Mouse (Mus musculus): Measurements from ENCODE around the gene Spag7. TPM values are rescaled to one million over a fixed set of nuclear protein-coding genes. Genes with fewer than 3 reads are reported as not detected.

The Spag7 gene
- polyA plus RNA-seq, 1 experiment = 36.6 TPM

- Histone ChIP-seq H3K4me1 (ENCODE audit: control insufficient read depth, insufficient read depth, insufficient read length, low read length) (peaks cover 27% of the 10 kb centered on the region), H3K36me3 (ENCODE audit: control insufficient read depth, insufficient read depth, low read length) (peaks cover 70% of the 10 kb centered on the region), H3K4me3 (ENCODE audit: low read depth, low read length) (no peak overlapping the region), H3K27me3 (ENCODE audit: control insufficient read depth, insufficient read depth, low read length) (no peaks in the 10 kb centered on the region), H3K27ac (ENCODE audit: insufficient read depth, low read depth, low read length) (no peak overlapping the region)
- 70% methylated on average over 11 of the region's 11 CpGs for WGBS
- TF ChIP-seq CTCF (IDR thresholded peaks at IDR 0.05; ENCODE audit: extremely low read depth, insufficient read length, insufficient replicate concordance, low read depth, low read length) (no peak; the same call in 1 of the 2 replicates), POLR2A (IDR thresholded peaks at IDR 0.05; ENCODE audit: low read depth, low read length) (no peak)
Measured at GRCm38 (mm10) chr11:70681897-70682581, 12.8 kb upstream of the Spag7 start.

- no peak overlapping the region for H3K27ac ChIP-seq (ENCODE audit: insufficient read depth, low read depth, low read length)
- peaks cover 78% of the 10 kb centered on the region for H3K36me3 ChIP-seq (ENCODE audit: control insufficient read depth, insufficient read depth, low read length)
- 85% methylated on average over 12 of the region's 12 CpGs for WGBS
- no peak overlapping the region for H3K4me3 ChIP-seq (ENCODE audit: low read depth, low read length)
- peaks cover 22% of the 10 kb centered on the region for H3K4me1 ChIP-seq (ENCODE audit: control insufficient read depth, insufficient read depth, insufficient read length, low read length)
- TF ChIP-seq CTCF (IDR thresholded peaks at IDR 0.05; ENCODE audit: extremely low read depth, insufficient read length, insufficient replicate concordance, low read depth, low read length) (no peak), POLR2A (IDR thresholded peaks at IDR 0.05; ENCODE audit: low read depth, low read length) (no peak)
- no peaks in the 10 kb centered on the region for H3K27me3 ChIP-seq (ENCODE audit: control insufficient read depth, insufficient read depth, low read length)
Measured at GRCm38 (mm10) chr11:70681170-70681569, 12.0 kb upstream of the Spag7 start.

GRCm38 (mm10) chr11:70679894-70680293 lies 10.7 kb upstream of the Spag7 start:
- H3K4me1 ChIP-seq (ENCODE audit: control insufficient read depth, insufficient read depth, insufficient read length, low read length) = peaks cover 14% of the 10 kb centered on the region
- no peak for TF ChIP-seq CTCF (IDR thresholded peaks at IDR 0.05; ENCODE audit: extremely low read depth, insufficient read length, insufficient replicate concordance, low read depth, low read length)
- no peak for TF ChIP-seq POLR2A (IDR thresholded peaks at IDR 0.05; ENCODE audit: low read depth, low read length)
- H3K27ac ChIP-seq (ENCODE audit: insufficient read depth, low read depth, low read length) = no peak overlapping the region
- H3K36me3 ChIP-seq (ENCODE audit: control insufficient read depth, insufficient read depth, low read length) = peaks cover 82% of the 10 kb centered on the region
- H3K4me3 ChIP-seq (ENCODE audit: low read depth, low read length) = no peak overlapping the region
- WGBS = 85% methylated on average over 8 of the region's 8 CpGs
- H3K27me3 ChIP-seq (ENCODE audit: control insufficient read depth, insufficient read depth, low read length) = no peaks in the 10 kb centered on the region

DNA sequence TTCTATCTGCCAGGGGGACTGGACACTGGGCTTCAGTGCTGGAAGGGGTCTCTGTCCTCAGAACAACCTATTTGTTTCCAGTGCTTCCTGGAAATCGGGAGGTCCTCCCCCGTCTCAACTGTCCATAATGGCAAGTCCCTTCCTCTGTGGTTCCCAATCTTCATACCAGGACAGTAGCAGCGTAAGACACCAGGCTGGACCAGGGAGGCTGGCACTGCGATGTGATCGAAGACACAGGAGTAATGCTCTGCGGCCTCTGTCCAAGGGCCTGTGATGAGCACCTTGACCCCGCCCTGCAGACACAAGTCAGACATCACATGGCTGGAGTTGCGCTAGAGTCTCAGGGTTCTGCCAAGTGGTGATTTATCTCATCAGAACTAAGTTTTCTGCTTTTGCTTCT lies 10.1 kb upstream of the Spag7 start:
- peaks cover 84% of the 10 kb centered on the region for H3K36me3 ChIP-seq (ENCODE audit: control insufficient read depth, insufficient read depth, low read length)

DNA sequence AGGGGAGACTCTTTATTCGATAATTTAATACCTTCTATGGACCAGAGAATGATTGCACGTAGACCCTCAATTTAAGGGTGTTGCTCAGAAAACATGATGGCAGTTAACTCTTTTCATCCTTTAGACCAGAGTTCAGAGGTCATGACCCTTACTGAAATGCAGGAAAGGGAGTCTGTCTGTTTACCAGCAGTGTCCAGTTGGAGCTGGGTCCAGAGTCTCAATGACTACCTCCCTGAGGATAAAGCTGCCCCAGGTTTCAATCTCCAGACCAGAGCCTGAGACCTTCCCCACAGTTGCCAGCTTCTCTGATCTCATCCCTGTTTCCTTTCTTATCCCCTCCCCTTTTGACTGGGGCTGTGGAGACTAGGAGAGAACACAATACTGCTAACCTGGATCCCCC lies 9.4 kb upstream of the Spag7 start:
- no peak for TF ChIP-seq POLR2A (IDR thresholded peaks at IDR 0.05; ENCODE audit: low read depth, low read length)
- TF ChIP-seq CTCF (IDR thresholded peaks at IDR 0.05; ENCODE audit: extremely low read depth, insufficient read length, insufficient replicate concordance, low read depth, low read length) = no peak
- H3K4me1 ChIP-seq (ENCODE audit: control insufficient read depth, insufficient read depth, insufficient read length, low read length) = peaks cover 5% of the 10 kb centered on the region
- peaks cover 86% of the 10 kb centered on the region for H3K36me3 ChIP-seq (ENCODE audit: control insufficient read depth, insufficient read depth, low read length)
- no peak overlapping the region for H3K4me3 ChIP-seq (ENCODE audit: low read depth, low read length)
- H3K27me3 ChIP-seq (ENCODE audit: control insufficient read depth, insufficient read depth, low read length) = no peaks in the 10 kb centered on the region
- no peak overlapping the region for H3K27ac ChIP-seq (ENCODE audit: insufficient read depth, low read depth, low read length)
- WGBS = 94% methylated on average over 2 of the region's 2 CpGs

More for the DNA sequence above, 10.1 kb upstream of the Spag7 start:
- no peak for TF ChIP-seq POLR2A (IDR thresholded peaks at IDR 0.05; ENCODE audit: low read depth, low read length)
- no peak for TF ChIP-seq CTCF (IDR thresholded peaks at IDR 0.05; ENCODE audit: extremely low read depth, insufficient read length, insufficient replicate concordance, low read depth, low read length)
- Histone ChIP-seq H3K27ac (ENCODE audit: insufficient read depth, low read depth, low read length) (no peak overlapping the region; the same call in 1 of the 2 replicates), H3K27me3 (ENCODE audit: control insufficient read depth, insufficient read depth, low read length) (no peaks in the 10 kb centered on the region), H3K4me1 (ENCODE audit: control insufficient read depth, insufficient read depth, insufficient read length, low read length) (peaks cover 12% of the 10 kb centered on the region), H3K4me3 (ENCODE audit: low read depth, low read length) (no peak overlapping the region)
- WGBS = 92% methylated on average over 8 of the region's 8 CpGs

GRCm38 (mm10) chr11:70678092-70678491 lies 8.9 kb upstream of the Spag7 start:
- Histone ChIP-seq H3K27me3 (ENCODE audit: control insufficient read depth, insufficient read depth, low read length) (no peaks in the 10 kb centered on the region), H3K27ac (ENCODE audit: insufficient read depth, low read depth, low read length) (no peak overlapping the region), H3K36me3 (ENCODE audit: control insufficient read depth, insufficient read depth, low read length) (peaks cover 83% of the 10 kb centered on the region), H3K4me3 (ENCODE audit: low read depth, low read length) (no peak overlapping the region), H3K4me1 (ENCODE audit: control insufficient read depth, insufficient read depth, insufficient read length, low read length) (peaks cover 3% of the 10 kb centered on the region; the same call in 1 of the 2 replicates)
- 81% methylated on average over 9 of the region's 9 CpGs for WGBS
- TF ChIP-seq POLR2A (IDR thresholded peaks at IDR 0.05; ENCODE audit: low read depth, low read length) = no peak
- TF ChIP-seq CTCF (IDR thresholded peaks at IDR 0.05; ENCODE audit: extremely low read depth, insufficient read length, insufficient replicate concordance, low read depth, low read length) = no peak

DNA sequence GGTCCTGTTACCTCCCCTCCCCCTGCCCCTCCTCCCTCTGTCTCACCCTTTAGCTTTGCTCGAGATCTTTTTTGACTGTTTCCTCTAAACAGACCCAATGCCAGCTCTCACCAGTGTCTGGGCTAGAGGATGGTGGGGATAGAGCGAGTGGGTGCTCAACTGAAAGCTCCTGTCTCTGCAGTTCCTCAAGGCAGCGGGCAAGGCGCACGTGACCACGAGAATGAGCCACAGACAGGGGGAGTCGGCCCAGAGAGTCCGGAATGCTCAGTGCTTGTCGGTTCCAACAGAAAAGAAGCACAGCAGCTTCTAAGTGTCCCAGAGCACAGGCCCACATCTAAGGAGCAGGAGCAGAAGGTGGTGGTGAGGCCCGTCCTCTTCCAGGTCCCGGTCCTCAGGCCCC lies 5.3 kb upstream of the Spag7 start:
- Histone ChIP-seq H3K27me3 (ENCODE audit: control insufficient read depth, insufficient read depth, low read length) (no peaks in the 10 kb centered on the region), H3K4me3 (ENCODE audit: low read depth, low read length) (no peak overlapping the region), H3K36me3 (ENCODE audit: control insufficient read depth, insufficient read depth, low read length) (peaks cover 68% of the 10 kb centered on the region), H3K4me1 (ENCODE audit: control insufficient read depth, insufficient read depth, insufficient read length, low read length) (peaks cover 3% of the 10 kb centered on the region; the same call in 1 of the 2 replicates), H3K27ac (ENCODE audit: insufficient read depth, low read depth, low read length) (no peak overlapping the region)
- 77% methylated on average over 11 of the region's 11 CpGs for WGBS
- TF ChIP-seq CTCF (IDR thresholded peaks at IDR 0.05; ENCODE audit: extremely low read depth, insufficient read length, insufficient replicate concordance, low read depth, low read length) = no peak
- TF ChIP-seq POLR2A (IDR thresholded peaks at IDR 0.05; ENCODE audit: low read depth, low read length) = no peak
